Mouse (Mus musculus) bone marrow macrophage, adult 2 months (primary cell): Measurements from ENCODE around the gene Cry1. TPM values are rescaled to one million over a fixed set of nuclear protein-coding genes. Genes with fewer than 3 reads are reported as not detected.

ENCODE experiments used
- H3K27ac ChIP-seq: 2 replicates; pipeline ENCODE4 v1.5.1; 2012; ENCODE audit warnings: low read depth, low read length; ENCODE audit not compliant: insufficient read depth
- H3K4me1 ChIP-seq: 2 replicates; pipeline ENCODE4 v1.6.1; 2012; ENCODE audit warnings: low read length; ENCODE audit not compliant: control insufficient read depth, insufficient read depth
- H3K4me3 ChIP-seq: 2 replicates; pipeline ENCODE4 v1.5.1; 2012; ENCODE audit warnings: mild to moderate bottlenecking, low read length, moderate library complexity; ENCODE audit not compliant: insufficient read depth
- CTCF ChIP-seq: IDR thresholded peaks from 2 replicates; pipeline ENCODE4 v1.5.1; 2012; ENCODE audit warnings: low read depth, mild to moderate bottlenecking, low read length, moderate library complexity
- POLR2A ChIP-seq: IDR thresholded peaks from 2 replicates; pipeline ENCODE4 v1.6.1; 2012; ENCODE audit warnings: mild to moderate bottlenecking, low read depth, low read length, borderline replicate concordance
- polyA plus RNA-seq: library from polyadenylated mRNA; stranded (reverse); fragments of >200 nt; gene quantifications from 2 replicates; pipeline ENCODE4 v1.2.4, GENCODE M21; 2012; ENCODE audit not compliant: missing spikeins, insufficient read depth, insufficient read length

Gene Cry1
- polyA plus RNA-seq, 1 experiment, result 3.6 TPM

- TF ChIP-seq CTCF (no peak), POLR2A (no peak)
- Histone ChIP-seq H3K27ac (no peak overlapping the region), H3K4me1 (no peaks in the 10 kb centered on the region), H3K4me3 (no peak overlapping the region)
Observed at GRCm38 (mm10) chr10:85164791-85165190, 20.1 kb downstream of the Cry1 start.

GRCm38 (mm10) chr10:85161745-85162351, 23.0 kb downstream of the Cry1 start:
- no peaks in the 10 kb centered on the region for H3K4me1 ChIP-seq
- no peak for TF ChIP-seq CTCF
- TF ChIP-seq POLR2A, result no peak
- H3K4me3 ChIP-seq, result no peak overlapping the region
- no peak overlapping the region for H3K27ac ChIP-seq

- TF ChIP-seq CTCF (no peak), POLR2A (no peak)
- no peak overlapping the region for H3K27ac ChIP-seq
- no peaks in the 10 kb centered on the region for H3K4me1 ChIP-seq
- no peak overlapping the region for H3K4me3 ChIP-seq
Observed at GRCm38 (mm10) chr10:85159989-85160619, 24.8 kb downstream of the Cry1 start.

DNA sequence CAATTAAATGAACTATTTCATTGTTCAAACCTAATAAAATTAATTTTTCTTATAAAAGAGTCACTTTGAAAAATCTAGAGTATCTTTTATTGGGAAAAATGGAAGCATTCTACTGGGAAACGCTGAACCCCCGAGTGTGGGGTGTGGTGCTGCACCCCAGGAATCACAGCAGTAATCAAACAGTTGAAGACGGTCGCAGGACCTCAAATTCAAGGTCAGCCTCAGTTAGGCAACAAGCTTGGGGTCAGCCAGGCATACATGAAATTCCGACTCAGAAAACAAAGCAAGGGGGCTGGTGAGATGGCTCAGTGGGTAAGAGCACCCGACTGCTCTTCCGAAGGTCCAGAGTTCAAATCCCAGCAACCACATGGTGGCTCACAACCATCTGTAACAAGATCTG, 27.4 kb downstream of the Cry1 start:
- no peak for TF ChIP-seq CTCF
- TF ChIP-seq POLR2A, result no peak
- no peak overlapping the region for H3K4me3 ChIP-seq
- H3K4me1 ChIP-seq, result no peaks in the 10 kb centered on the region
- no peak overlapping the region for H3K27ac ChIP-seq

DNA sequence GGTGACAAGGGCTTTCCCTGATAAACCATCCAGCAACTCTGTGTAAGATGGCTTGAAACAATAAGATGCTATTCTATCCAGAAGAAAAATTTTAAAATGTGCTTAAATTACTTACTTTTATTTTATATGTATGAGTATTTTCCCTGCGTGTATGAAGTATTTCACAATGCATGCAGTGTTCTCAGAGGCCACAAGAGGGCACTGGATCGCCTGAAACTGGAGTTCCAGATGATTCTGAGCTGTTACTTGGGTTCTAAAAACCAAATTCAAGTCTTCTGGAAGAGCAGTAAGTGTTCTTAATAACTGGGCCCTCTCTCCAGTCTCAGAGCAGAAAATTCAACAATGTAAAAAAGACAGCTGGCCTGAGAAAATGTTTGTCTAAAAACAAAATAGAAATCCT, 30.7 kb downstream of the Cry1 start:
- Histone ChIP-seq H3K4me1 (no peaks in the 10 kb centered on the region), H3K4me3 (no peak overlapping the region), H3K27ac (no peak overlapping the region)
- TF ChIP-seq CTCF (no peak), POLR2A (no peak)

DNA sequence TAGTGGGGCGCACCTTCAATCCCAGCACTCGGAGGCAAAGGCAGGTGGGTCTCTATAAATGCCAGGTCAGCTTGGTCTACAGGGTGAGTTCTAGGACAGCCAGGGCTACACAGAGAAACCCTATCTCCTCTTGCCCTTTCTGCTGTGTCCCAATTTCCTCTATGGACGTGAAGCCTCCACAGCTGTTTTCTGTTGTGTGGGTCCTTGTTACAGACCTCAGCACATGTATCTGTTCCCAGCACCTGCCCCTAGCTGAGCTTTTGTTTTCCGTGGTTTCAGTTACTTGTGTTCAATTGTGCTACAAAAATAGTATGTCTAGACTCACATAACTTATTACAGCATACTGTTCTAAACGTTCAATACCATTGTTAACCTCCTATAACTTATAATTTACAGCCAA, 35.6 kb downstream of the Cry1 start:
- Histone ChIP-seq H3K27ac (no peak overlapping the region), H3K4me1 (no peaks in the 10 kb centered on the region), H3K4me3 (no peak overlapping the region)
- TF ChIP-seq CTCF (no peak), POLR2A (no peak)

GRCm38 (mm10) chr10:85146282-85146681, 38.6 kb downstream of the Cry1 start:
- Histone ChIP-seq H3K4me1 (no peaks in the 10 kb centered on the region), H3K27ac (no peak overlapping the region), H3K4me3 (no peak overlapping the region)
- TF ChIP-seq CTCF (no peak), POLR2A (no peak)

DNA sequence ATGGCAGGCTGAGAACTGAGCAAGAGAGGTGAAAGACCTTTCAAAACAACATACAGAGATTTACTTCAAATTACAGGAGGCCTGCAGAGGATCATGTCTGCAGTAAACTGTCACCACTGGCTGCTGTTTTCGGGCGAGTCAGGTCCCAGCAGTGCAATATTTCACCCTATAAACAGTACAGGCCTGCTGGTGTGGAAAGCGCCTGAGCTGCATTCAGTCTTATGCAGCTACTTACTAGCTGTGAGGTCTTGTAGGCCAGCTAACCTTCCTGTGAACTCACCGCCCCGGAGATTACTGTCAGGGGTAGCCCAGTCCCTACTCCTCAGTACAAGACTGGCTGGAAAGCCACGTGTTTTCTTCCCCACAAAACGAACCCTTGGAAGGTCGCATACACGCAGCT, 43.4 kb downstream of the Cry1 start:
- TF ChIP-seq POLR2A (no peak), CTCF (no peak)
- Histone ChIP-seq H3K27ac (no peak overlapping the region), H3K4me3 (no peak overlapping the region), H3K4me1 (no peaks in the 10 kb centered on the region)

DNA sequence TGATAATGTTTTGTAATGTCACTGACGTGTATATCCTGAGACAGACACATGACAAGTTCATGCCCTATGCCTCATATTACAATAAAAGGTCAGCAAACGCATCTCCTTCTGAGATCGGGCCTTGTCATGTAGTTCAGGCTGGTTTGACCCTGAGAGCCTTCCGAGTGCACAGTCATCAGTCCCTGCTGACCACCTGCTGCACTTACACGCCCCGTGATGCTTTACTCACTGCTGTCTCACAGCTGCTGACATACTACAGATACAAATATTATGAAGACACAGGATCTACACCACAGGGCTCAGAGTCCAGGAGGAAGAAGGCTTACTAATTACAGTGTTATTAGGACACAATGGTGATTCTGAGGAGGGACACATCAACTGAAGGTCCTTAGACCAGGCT, 48.3 kb downstream of the Cry1 start:
- H3K4me1 ChIP-seq, result no peaks in the 10 kb centered on the region
- no peak overlapping the region for H3K4me3 ChIP-seq
- H3K27ac ChIP-seq, result no peak overlapping the region
- no peak for TF ChIP-seq CTCF
- no peak for TF ChIP-seq POLR2A

DNA sequence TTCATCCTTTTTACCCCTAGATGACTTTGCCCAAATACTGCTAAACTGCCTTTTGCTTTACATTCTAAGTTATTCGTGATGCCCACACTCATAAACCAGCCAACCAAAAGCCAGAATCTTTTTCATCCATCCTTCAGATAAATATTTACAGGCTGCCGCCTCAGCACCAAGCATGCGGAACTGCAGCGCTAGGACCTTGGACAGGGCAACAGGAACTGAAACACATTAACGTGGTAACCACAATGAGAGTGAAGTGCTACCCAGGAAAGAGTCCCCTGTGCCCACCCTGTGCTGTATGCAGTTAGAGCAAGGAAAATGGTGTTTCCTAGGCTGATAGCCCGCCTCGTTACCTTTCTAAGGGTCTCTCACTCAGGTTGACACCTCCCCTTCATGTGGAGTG, 56.4 kb downstream of the Cry1 start:
- H3K4me3 ChIP-seq, result peak overlapping the region; percentile 52; the same call in 1 of the 2 replicates
- no peak for TF ChIP-seq POLR2A
- TF ChIP-seq CTCF, result no peak
- H3K4me1 ChIP-seq, result peaks cover 17% of the 10 kb centered on the region
- no peak overlapping the region for H3K27ac ChIP-seq
